Mouse (Mus musculus) megakaryocyte, embryonic 14.5 days (primary cell): Measurements from ENCODE around the gene Rac3. TPM values are rescaled to one million over a fixed set of nuclear protein-coding genes. Genes with fewer than 3 reads are reported as not detected.
"Not testable (repeated sequence)": the region's sequence is repeated elsewhere in the genome, so short reads cannot be mapped to it uniquely, and the experiment has no call there.

Source experiments
- H3K27me3 ChIP-seq: replicated peaks from 2 replicates; pipeline ENCODE3; 2012; ENCODE audit warnings: inconsistent platforms
- H3K36me3 ChIP-seq: replicated peaks from 2 replicates; pipeline ENCODE3; 2012; ENCODE audit warnings: low read length, inconsistent platforms, mixed read lengths
- H3K4me1 ChIP-seq: 2 replicates; pipeline ENCODE4 v1.6.1; 2012; ENCODE audit warnings: inconsistent platforms
- H3K4me3 ChIP-seq: replicated peaks from 2 replicates; pipeline ENCODE3; 2012; ENCODE audit warnings: moderate library complexity, mild to moderate bottlenecking, inconsistent platforms
- H3K9me3 ChIP-seq: 2 replicates; pipeline ENCODE4 v1.6.1; 2012; ENCODE audit warnings: inconsistent platforms
- FLI1 ChIP-seq: IDR thresholded peaks from 2 replicates; pipeline ENCODE4 v1.6.1; 2012; ENCODE audit warnings: low read length, inconsistent platforms, mixed read lengths
- GATA1 ChIP-seq: IDR thresholded peaks from 3 replicates; pipeline ENCODE4 v1.6.1; 2012; ENCODE audit warnings: mixed read lengths, low read length, inconsistent platforms, borderline replicate concordance
- polyA plus RNA-seq: library from polyadenylated mRNA; stranded (reverse); fragments of >175 nt; gene quantifications from 2 replicates; pipeline ENCODE4 v1.2.3, GENCODE M21; 2012; ENCODE audit warnings: low replicate concordance; ENCODE audit not compliant: insufficient read depth

The Rac3 gene
- polyA plus RNA-seq, 1 experiment, result 1.8 TPM

DNA sequence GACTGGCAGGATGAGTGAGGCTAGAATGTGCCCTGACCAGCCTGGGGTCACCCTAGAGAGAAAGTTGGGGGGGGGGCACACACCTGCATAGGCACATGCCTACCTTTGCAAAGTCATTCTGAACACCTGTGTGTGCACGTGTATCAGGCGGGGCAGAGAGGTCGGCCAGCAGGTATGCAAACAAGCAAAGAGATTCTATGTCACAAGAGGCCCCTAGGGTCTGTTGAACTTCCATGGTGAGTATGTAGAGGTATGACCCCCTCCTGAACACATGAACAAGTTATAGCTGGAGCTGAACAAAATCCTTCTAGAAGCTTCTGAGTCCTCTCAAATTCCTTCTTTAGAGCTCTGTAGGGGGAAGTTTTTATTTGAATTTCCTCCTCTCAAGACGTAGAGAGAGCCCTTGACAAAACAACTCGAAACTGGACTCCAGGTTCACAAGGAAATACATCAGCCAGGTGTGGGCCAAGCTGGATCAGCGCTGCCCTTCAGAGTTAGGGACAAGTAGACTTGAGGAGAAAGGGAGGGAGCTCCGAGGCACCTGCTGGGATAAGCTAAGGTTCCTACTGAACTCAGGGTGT, 22.9 kb downstream of the Rac3 start:
- no peaks in the 10 kb centered on the region for H3K9me3 ChIP-seq
- H3K4me1 ChIP-seq, result peaks cover 5% of the 10 kb centered on the region
- H3K27me3 ChIP-seq, result peaks cover 43% of the 10 kb centered on the region
- TF ChIP-seq FLI1 (no peak), GATA1 (no peak)
- no peak overlapping the region for H3K4me3 ChIP-seq
- no peaks in the 10 kb centered on the region for H3K36me3 ChIP-seq

DNA sequence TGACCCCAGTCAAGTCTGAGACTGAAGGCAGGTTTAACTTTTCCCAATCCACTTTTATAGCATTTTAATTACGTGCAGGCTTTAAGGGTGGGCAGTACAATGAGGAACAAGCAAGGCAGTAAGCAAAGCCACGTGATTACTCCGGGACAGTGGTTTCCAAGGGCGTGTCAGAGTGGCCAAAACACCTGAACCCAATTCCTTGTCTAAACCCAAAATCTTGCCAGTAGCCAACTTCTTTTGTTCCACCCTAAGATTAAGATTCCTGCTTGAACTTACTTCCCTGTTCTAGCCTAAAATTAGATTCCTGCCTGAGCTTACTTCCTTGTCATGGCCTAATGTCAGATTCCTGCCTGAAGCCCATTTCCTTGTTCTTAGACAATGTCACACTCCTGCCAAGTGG, 26.7 kb downstream of the Rac3 start:
- Histone ChIP-seq H3K4me3 (no peak overlapping the region), H3K27me3 (peaks cover 37% of the 10 kb centered on the region), H3K4me1 (no peaks in the 10 kb centered on the region), H3K9me3 (no peaks in the 10 kb centered on the region), H3K36me3 (no peaks in the 10 kb centered on the region)
- TF ChIP-seq FLI1, result no peak
- TF ChIP-seq GATA1, result no peak

DNA sequence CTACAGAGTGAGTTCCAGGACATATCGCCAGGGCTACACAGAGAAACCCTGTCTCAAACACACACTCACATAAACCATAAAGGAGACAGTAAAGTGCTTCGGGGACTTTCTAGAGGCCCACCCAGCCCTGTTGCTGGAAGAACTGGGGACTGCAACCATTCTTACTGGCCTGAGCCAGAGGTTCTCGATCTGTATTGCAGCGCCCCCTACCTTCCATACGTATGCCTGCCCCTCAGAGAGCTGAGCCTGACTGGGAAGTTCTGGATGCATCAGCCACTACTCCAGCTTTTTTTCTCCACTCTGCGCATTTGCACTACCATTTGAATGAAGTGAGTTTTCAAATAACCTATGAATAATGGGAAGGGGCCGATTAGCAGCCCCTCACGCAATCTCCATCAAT, 28.2 kb downstream of the Rac3 start:
- H3K27me3 ChIP-seq, result peaks cover 30% of the 10 kb centered on the region
- H3K4me3 ChIP-seq, result no peak overlapping the region
- TF ChIP-seq GATA1 (no peak), FLI1 (no peak)
- H3K9me3 ChIP-seq, result no peaks in the 10 kb centered on the region
- no peaks in the 10 kb centered on the region for H3K4me1 ChIP-seq
- no peaks in the 10 kb centered on the region for H3K36me3 ChIP-seq

DNA sequence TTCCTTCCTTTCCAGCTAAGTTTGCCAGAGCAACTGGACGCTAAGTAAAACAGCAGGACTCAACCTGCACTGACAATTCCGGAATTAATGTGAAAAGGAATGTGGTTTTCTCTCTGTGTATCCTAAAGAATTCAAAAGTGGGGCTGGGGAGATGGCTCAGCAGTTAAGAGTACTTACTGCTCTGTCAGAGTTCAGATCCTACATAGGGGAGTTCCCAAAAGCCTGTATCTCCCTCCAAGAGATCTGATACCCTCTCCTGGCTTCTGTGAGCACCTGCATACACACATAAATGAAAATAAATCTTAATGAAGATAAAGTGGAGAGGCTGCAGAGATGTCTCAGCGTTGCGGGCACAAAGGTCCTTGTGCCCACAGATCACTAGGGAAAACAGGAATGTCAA, 30.3 kb downstream of the Rac3 start:
- peaks cover 5% of the 10 kb centered on the region for H3K9me3 ChIP-seq
- no peak overlapping the region for H3K4me3 ChIP-seq
- H3K27me3 ChIP-seq, result peaks cover 17% of the 10 kb centered on the region
- TF ChIP-seq GATA1 (no peak), FLI1 (no peak)
- no peaks in the 10 kb centered on the region for H3K36me3 ChIP-seq
- H3K4me1 ChIP-seq, result no peaks in the 10 kb centered on the region

GRCm38 (mm10) chr11:120760236-120760635, 39.0 kb downstream of the Rac3 start:
- Histone ChIP-seq H3K9me3 (peaks cover 55% of the 10 kb centered on the region), H3K4me1 (peaks cover 6% of the 10 kb centered on the region), H3K36me3 (no peaks in the 10 kb centered on the region), H3K27me3 (peaks cover 21% of the 10 kb centered on the region), H3K4me3 (no peak overlapping the region)
- TF ChIP-seq FLI1 (no peak), GATA1 (no peak)

DNA sequence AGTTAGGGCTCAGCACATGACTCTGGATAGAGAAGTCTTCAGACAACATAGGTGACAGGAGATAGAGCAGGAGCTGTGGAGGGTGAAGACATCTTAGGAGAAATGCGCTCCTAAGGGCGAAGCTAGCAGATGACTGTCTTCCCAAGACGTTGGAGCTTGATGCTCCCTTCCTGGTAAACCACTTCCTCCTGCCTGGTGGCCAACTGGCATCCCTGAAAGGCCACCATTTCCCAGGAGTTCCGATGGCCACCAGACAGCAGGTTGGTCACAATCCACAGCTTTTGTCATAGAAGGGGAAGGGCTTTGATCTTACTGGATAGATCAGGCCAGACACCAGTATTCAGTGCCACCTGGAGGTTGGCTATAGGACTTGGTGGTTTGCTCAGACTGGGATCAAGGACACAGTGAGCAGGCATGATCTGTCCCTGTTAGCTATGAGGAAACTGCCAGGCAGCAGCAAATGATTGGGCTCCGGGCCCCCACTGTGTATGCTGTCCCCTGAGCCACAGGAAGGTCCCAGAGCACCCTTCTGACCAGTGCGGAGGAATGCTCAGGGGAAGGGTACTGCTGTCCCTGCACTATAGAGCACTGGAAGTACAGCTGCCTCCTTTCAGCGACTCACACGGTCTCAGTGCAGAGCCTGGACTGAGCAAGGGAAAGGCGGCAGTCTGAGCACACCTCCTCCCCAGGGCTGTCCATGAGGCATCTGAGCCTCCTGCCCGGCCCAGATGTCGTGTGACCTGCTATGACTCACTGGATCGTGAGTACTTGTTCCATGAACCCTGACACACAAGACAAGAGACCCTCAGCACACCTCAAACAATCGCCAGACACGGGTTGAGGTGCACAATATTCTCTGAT, 40.8 kb downstream of the Rac3 start:
- H3K36me3 ChIP-seq, result no peaks in the 10 kb centered on the region
- H3K4me3 ChIP-seq, result peak overlapping the region; percentile 26
- TF ChIP-seq FLI1 (no peak), GATA1 (no peak)
- peaks cover 9% of the 10 kb centered on the region for H3K4me1 ChIP-seq
- H3K27me3 ChIP-seq, result peaks cover 35% of the 10 kb centered on the region
- peaks cover 46% of the 10 kb centered on the region for H3K9me3 ChIP-seq

DNA sequence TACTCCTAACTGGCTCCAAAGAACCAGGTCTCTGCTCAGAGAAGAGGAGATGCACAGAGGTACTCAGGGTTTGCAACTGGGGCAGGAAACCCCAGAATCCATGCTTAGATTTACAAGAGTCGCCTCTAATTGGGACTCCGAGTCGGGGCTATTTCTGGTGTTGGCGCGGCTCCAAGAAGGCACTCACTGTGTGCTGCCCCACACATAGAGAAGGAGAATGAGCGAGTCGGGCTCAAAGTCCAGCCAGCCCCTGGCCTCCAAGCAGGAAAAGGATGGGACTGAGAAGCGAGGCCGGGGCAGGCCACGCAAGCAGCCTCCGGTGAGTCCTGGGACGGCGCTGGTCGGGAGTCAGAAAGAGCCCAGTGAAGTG, 41.4 kb downstream of the Rac3 start, which contains the start of gene Hmga1b:
Gene Hmga1b, plus strand, starts transcription at position 123 of the 370 bp plus-strand sequence.
- Histone ChIP-seq H3K27me3 (peaks cover 38% of the 10 kb centered on the region), H3K4me1 (peaks cover 16% of the 10 kb centered on the region), H3K4me3 (peak within 1 kb of the TSS; percentile 26), H3K9me3 (peaks cover 44% of the 10 kb centered on the region)
- H3K36me3 ChIP-seq, result not testable (repeated sequence)

DNA sequence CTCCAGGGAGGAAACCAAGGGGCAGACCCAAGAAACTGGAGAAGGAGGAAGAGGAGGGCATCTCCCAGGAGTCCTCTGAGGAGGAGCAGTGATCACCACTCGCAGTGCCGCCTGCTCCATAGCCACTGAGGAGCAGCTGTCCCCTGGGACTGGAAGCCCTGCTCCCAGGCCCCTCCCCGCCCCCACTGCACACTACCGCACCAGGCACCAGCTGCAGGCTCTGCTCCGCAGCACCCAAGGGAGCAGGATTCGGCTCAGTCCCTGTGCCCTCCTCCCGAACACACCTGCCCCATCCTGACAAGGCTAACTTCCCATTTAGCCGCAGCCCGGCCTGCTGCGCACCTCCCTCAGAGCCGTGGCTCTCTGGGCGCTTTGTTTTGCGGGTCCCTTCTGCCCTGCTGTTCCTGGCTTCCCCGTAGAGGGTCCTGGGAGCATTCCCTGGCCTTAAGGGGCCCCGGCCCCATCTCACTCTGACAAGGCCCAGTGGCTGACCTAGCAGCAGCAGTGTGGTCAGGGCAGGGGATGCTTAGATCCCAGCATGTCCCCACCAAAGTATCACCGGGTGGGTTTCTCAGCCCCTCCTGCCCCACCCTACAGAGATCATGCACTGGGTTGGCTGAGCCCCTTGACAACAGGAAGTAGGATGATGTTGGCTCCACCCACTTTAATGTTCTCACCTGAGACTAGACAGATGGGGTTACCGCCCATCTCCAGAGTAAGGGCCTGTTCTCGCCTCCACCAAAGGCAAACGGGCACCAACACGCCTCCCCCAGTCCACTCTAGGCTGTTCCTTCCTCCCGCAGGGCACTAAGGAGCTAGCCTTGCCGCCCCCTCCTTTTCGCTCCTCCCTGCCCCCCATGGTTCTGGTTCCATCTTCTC, 42.1 kb downstream of the Rac3 start:
- H3K36me3 ChIP-seq, H3K4me3 ChIP-seq: not testable (repeated sequence)
- Histone ChIP-seq H3K27me3 (peaks cover 41% of the 10 kb centered on the region), H3K4me1 (peaks cover 23% of the 10 kb centered on the region), H3K9me3 (peaks cover 37% of the 10 kb centered on the region)

DNA sequence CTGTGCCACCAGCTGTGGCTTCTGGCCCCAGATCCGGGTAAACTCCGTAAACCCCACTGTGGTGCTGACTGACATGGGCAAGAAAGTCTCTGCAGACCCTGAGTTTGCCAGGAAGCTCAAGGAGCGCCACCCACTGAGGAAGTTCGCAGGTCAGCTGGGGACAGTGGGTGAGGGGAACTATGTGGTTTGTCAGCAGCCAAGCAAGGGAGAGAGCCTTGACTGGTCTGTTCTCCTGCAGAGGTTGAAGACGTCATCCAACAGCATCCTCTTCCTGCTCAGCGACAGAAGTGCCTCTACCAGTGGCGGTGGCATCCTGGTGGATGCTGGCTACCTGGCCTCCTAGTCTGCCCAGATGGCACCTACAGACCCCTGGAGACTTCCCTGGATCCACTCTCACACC, 45.8 kb downstream of the Rac3 start:
- H3K36me3 ChIP-seq, H3K4me3 ChIP-seq, H3K9me3 ChIP-seq: not testable (repeated sequence)
- Histone ChIP-seq H3K27me3 (peaks cover 36% of the 10 kb centered on the region), H3K4me1 (peaks cover 23% of the 10 kb centered on the region)

DNA sequence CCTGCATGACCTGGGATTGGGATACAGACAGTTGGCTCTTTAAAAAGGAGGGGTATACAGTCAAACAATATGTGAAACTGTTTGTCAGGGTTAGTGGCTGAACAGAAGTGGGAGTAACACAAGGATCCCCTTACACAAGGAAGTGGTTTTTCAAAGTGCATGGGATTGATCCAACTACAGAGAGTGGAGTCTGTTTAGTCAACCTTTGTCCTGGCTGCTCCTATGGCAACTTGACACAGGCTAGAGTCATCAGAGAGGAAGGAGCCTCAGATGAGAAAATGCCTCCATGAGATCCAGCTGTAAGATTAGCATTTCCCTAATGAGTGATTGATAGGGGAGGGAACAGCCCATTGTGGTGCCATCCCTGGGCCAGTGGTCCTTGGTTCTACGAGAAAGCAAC, 46.9 kb downstream of the Rac3 start:
- H3K4me3 ChIP-seq, result no peak overlapping the region
- peaks cover 19% of the 10 kb centered on the region for H3K4me1 ChIP-seq
- TF ChIP-seq GATA1, result no peak
- no peak for TF ChIP-seq FLI1
- peaks cover 37% of the 10 kb centered on the region for H3K27me3 ChIP-seq
- H3K9me3 ChIP-seq, result no peaks in the 10 kb centered on the region
- H3K36me3 ChIP-seq, result no peaks in the 10 kb centered on the region
